9 mouse cellular contexts compared by ENCODE assay signal in genomic region chr16:18395620-18396036, GRCm38 (mm10). TPM values are rescaled to one million over a fixed set of nuclear protein-coding genes. Genes with fewer than 3 reads are reported as not detected.
DNase-seq lines count a peak whose midpoint lies in the region; ATAC-seq and TF ChIP-seq lines count a peak whose summit lies in the region.
"Had no signal": no experiment of that assay in that cellular context is flagged by ENCODE, and none has a peak within 500 bp of the region (broad histone marks: within the 10 kb centered on the region; RNA-seq: fewer than 3 reads in every experiment).

No protein-coding gene starts in this region.

- peaks cover 13% of the 10 kb centered on the region for H3K4me1 ChIP-seq in heart, adult 2 months (ENCODE audit: control insufficient read depth, insufficient read depth, low read length)
- peaks cover 57% of the 10 kb centered on the region for H3K4me1 ChIP-seq in neural tube, embryonic 15.5 days

- WGBS in heart, adult 2 months = 46% methylated on average over 6 of the region's 7 CpGs
- WGBS in neural tube, embryonic 15.5 days = 28% methylated on average over 6 of the region's 7 CpGs

- TF ChIP-seq POLR2A in heart, adult 2 months (IDR thresholded peaks at IDR 0.05; ENCODE audit: insufficient read depth, low read depth, low read length) = no peak

- ATAC-seq in neural tube, embryonic 15.5 days (ENCODE audit: low FRiP score) = no peak
- ATAC-seq: Patski had no signal

- H3K9ac ChIP-seq in heart, adult 2 months (ENCODE audit: low read depth, low read length) = no peak overlapping the region
- no peak overlapping the region for H3K9ac ChIP-seq in neural tube, embryonic 15.5 days (replicated peaks)

- H3K79me2 ChIP-seq in heart, adult 2 months (replicated peaks; ENCODE audit: control insufficient read depth, insufficient read depth, low read length) = no peaks in the 10 kb centered on the region

- TF ChIP-seq CTCF in heart, adult 2 months (IDR thresholded peaks at IDR 0.05) = no peak

- H3K27me3 ChIP-seq in heart, adult 2 months (ENCODE audit: control insufficient read depth, insufficient read depth, low read length) = no peaks in the 10 kb centered on the region
- H3K27me3 ChIP-seq in neural tube, embryonic 15.5 days (replicated peaks) = no peaks in the 10 kb centered on the region
- H3K27me3 ChIP-seq: Patski had no signal

- no peak overlapping the region for H3K4me3 ChIP-seq in heart, adult 2 months
- H3K4me3 ChIP-seq in neural tube, embryonic 15.5 days (replicated peaks) = no peak overlapping the region

- DNase-seq in testis, postnatal 10 days (ENCODE audit: low spot score) = peak; percentile 73
- DNase-seq in testis, postnatal 14 days (ENCODE audit: low spot score) = no peak
- DNase-seq in heart, adult 2 months = peak in 1 of 2 experiments; percentile 48
- peak; percentile 81 for DNase-seq in kidney, postnatal 10 days
- no peak for DNase-seq in right cerebral cortex, adult 2 months (ENCODE audit: low spot score in 2 of 2)
- no peak for DNase-seq in frontal cortex, postnatal 10 days (ENCODE audit: low spot score in 2 of 2)
- DNase-seq in right cerebral cortex, adult 18-20 months = no peak

- H3K9me3 ChIP-seq in neural tube, embryonic 15.5 days (replicated peaks) = no peaks in the 10 kb centered on the region

- peak overlapping the region; percentile 24 for H3K4me2 ChIP-seq in neural tube, embryonic 15.5 days

- TF ChIP-seq EP300 in heart, adult 2 months (IDR thresholded peaks at IDR 0.05; ENCODE audit: insufficient read depth, low read depth, low read length) = no peak

- intact Hi-C loops in heart, adult 2 months (cut with DNase I) = no loop called here

- H3K36me3 ChIP-seq in heart, adult 2 months (ENCODE audit: control insufficient read depth, insufficient read depth, low read length) = no peaks in the 10 kb centered on the region
- peaks cover 38% of the 10 kb centered on the region for H3K36me3 ChIP-seq in neural tube, embryonic 15.5 days

- peak overlapping the region; percentile 70 for H3K27ac ChIP-seq in heart, adult 2 months
- peak overlapping the region; percentile 75 for H3K27ac ChIP-seq in neural tube, embryonic 15.5 days (replicated peaks)

RNA-seq across cellular contexts. Expression of gene Txnrd2, which starts 30.6 kb away (rescaled TPM):
- 10 to 100 TPM; 37.6 to 39.7 TPM for total RNA-seq in heart, adult 2 months (2021)
- 35.1 and 36.1 TPM in 2 replicates for polyA plus RNA-seq in heart, adult 2 months (2012; rRNA removed)
- polyA plus RNA-seq in neural tube, embryonic 15.5 days (2015; fragmentation: Nextera tagmentation; extraction: Ambion mirVana) = 28.3 and 30.9 TPM in 2 replicates

RNA-seq across cellular contexts. Expression of gene Comt, which starts 31.0 kb away (rescaled TPM):
- 100 to 1,000 TPM; 139 to 150 TPM for total RNA-seq in heart, adult 2 months (2021)
- 208 and 236 TPM in 2 replicates for polyA plus RNA-seq in heart, adult 2 months (2012; rRNA removed)
- 117 and 128 TPM in 2 replicates for polyA plus RNA-seq in neural tube, embryonic 15.5 days (2015; fragmentation: Nextera tagmentation; extraction: Ambion mirVana)

RNA-seq across cellular contexts. Expression of gene Arvcf, which starts 47.6 kb away (rescaled TPM):
- 10 to 100 TPM; 14.4 to 16.4 TPM for total RNA-seq in heart, adult 2 months (2021)
- 13.9 and 17.0 TPM in 2 replicates for polyA plus RNA-seq in heart, adult 2 months (2012; rRNA removed)
- polyA plus RNA-seq in neural tube, embryonic 15.5 days (2015; fragmentation: Nextera tagmentation; extraction: Ambion mirVana) = 71.2 and 72.5 TPM in 2 replicates

RNA-seq across cellular contexts. Expression of gene Tango2, which starts 47.7 kb away (rescaled TPM):
- 100 to 1,000 TPM; 173 to 181 TPM for total RNA-seq in heart, adult 2 months (2021)
- 283 and 382 TPM in 2 replicates for polyA plus RNA-seq in heart, adult 2 months (2012; rRNA removed)
- 98.7 and 115 TPM in 2 replicates for polyA plus RNA-seq in neural tube, embryonic 15.5 days (2015; fragmentation: Nextera tagmentation; extraction: Ambion mirVana)

Comparison
In these comparisons a context has a peak if more than half of its experiments do, and no peak if none do; other contexts are left out.
1. DNase-seq: peak in testis, postnatal 10 days (single experiment) and kidney, postnatal 10 days (single experiment); none in testis, postnatal 14 days (single experiment), right cerebral cortex, adult 2 months (0 of 2), frontal cortex, postnatal 10 days (0 of 2) and right cerebral cortex, adult 18-20 months (single experiment).